8 mouse cellular contexts compared by ENCODE assay signal in the genomic region with DNA sequence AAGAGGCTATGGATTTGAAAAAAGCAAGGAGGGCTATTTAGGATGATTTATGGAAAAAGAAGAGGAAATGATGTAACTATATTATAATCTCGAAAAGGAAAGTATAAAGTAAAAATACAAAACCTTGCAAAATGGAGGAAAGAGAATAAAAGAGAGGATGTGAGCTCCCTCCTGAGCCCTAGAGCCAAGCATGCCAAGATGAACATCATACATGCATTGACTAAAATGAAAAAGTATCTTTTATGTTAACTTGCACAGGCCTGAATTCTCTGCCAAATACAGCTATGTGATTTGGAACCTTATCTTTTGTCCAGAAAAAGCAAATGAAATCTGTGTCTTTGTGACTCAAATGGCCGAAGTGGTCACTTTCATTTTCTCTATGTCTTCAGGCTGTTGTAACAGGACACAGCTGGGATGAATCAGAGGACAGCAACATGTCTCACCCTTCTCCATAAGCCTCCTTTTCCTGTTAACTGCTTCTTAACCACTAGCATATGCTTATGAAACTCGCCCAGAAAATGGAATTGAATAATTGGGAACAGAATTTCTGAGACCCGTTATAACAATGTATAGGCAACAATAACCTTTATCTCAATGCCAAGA. TPM values are rescaled to one million over a fixed set of nuclear protein-coding genes. Genes with fewer than 3 reads are reported as not detected.
DNase-seq lines count a peak whose midpoint lies in the region.

No protein-coding gene starts in this region.

- peak; percentile 24 for DNase-seq in gastrocnemius, adult 18-20 months (ENCODE audit: low spot score)
- DNase-seq in gastrocnemius, postnatal 4 days (ENCODE audit: low spot score in 2 of 2), result no peak
- DNase-seq in Muller cell, postnatal 12 days (ENCODE audit: inconsistent ontology term), result peak; percentile 34
- peak; percentile 52 to 63 for DNase-seq in heart, postnatal 10 days
- peak; percentile 37 for DNase-seq in lung, postnatal 14 days
- DNase-seq in cerebellum, adult 8-10 months, result no peak
- no peak for DNase-seq in right cerebral cortex, postnatal 10 days (ENCODE audit: low spot score in 2 of 2)
- DNase-seq in cerebellum, postnatal 4 days (ENCODE audit: low spot score in 2 of 2), result no peak

- intact Hi-C loops in heart, postnatal 10 days (cut with DNase I), result no loop called here

RNA-seq across cellular contexts. Expression of a gene that starts 29.5 kb away (rescaled TPM):
- not detected for total RNA-seq in gastrocnemius, adult 18-20 months (2021)
- total RNA-seq in gastrocnemius, postnatal 4 days (2021), result under 1 TPM; 0.44 to 0.66 TPM
- under 1 TPM in 1 of 2 experiments, not detected in 1; 0.42 TPM for total RNA-seq in heart, postnatal 10 days (2021)

Comparison
In these comparisons a context has a peak if more than half of its experiments do, and no peak if none do; other contexts are left out.
1. DNase-seq: peak in gastrocnemius, adult 18-20 months (single experiment), Muller cell, postnatal 12 days (single experiment), heart, postnatal 10 days (2 of 2) and lung, postnatal 14 days (single experiment); none in gastrocnemius, postnatal 4 days (0 of 2), cerebellum, adult 8-10 months (single experiment), right cerebral cortex, postnatal 10 days (0 of 2) and cerebellum, postnatal 4 days (0 of 2).